ENCODE assay signal across 8 mouse cellular contexts in the genomic region with DNA sequence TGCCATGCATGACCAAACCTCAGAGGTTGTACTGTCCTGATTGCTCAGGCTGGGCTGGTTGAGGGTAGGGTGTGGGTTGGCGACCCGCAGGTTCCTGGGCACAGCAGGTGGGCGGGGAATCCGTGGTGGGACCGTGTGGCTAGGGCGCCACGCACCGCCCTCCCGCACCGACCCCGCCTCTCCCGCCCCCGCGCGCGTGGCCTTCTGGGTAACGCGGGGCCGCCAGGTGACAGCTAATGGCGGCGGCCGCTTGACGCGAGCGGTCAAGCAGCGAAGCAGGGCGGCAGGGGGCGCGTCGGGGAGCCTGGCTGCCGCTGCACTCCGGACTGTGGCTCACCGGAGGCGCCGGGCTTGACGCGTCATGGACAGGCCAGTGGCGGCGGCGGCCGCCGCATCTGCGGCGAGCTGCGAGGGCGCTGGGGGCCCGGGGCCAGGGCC. TPM values are rescaled to one million over a fixed set of nuclear protein-coding genes. Genes with fewer than 3 reads are reported as not detected.
A peak's percentile ranks its signal among the peaks of the same experiment; 100 is the strongest.
DNase-seq lines count a peak whose midpoint lies in the region; ATAC-seq lines count a peak whose summit lies in the region.

Gene Mtmr1, plus strand, starts transcription at position 207 of the 438 bp plus-strand sequence.

- no peaks in the 10 kb centered on the region for H3K27me3 ChIP-seq in heart, embryonic 10.5 days (ENCODE audit: insufficient read depth, poor library complexity, severe bottlenecking)
- no peaks in the 10 kb centered on the region for H3K27me3 ChIP-seq in kidney, embryonic 15.5 days
- no peaks in the 10 kb centered on the region for H3K27me3 ChIP-seq in liver, embryonic 11.5 days (replicated peaks; ENCODE audit: control insufficient read depth, insufficient read depth, low read length)
- H3K27me3 ChIP-seq in splenic B cell, adult 2 months (ENCODE audit: control insufficient read depth, insufficient read depth, low read length, poor library complexity, severe bottlenecking), result no peaks in the 10 kb centered on the region

- no peaks in the 10 kb centered on the region for H3K9me3 ChIP-seq in heart, embryonic 10.5 days
- no peaks in the 10 kb centered on the region for H3K9me3 ChIP-seq in kidney, embryonic 15.5 days (replicated peaks)
- no peaks in the 10 kb centered on the region for H3K9me3 ChIP-seq in liver, embryonic 11.5 days (ENCODE audit: control insufficient read depth, low read length)

- no peaks in the 10 kb centered on the region for H3K4me1 ChIP-seq in heart, embryonic 10.5 days
- no peaks in the 10 kb centered on the region for H3K4me1 ChIP-seq in kidney, embryonic 15.5 days
- no peaks in the 10 kb centered on the region for H3K4me1 ChIP-seq in liver, embryonic 11.5 days (replicated peaks; ENCODE audit: control insufficient read depth, insufficient read depth, low read length)

- H3K9ac ChIP-seq in kidney, embryonic 15.5 days, result peak within 1 kb of the TSS; percentile 50
- H3K9ac ChIP-seq in liver, embryonic 11.5 days (ENCODE audit: low read depth, low read length), result peak within 1 kb of the TSS; percentile 76

- DNase-seq in B cell, adult 2 months, result peak; percentile 83 to 84
- peak; percentile 82 for DNase-seq in brain, adult 2 months (ENCODE audit: low read depth, low spot score)
- DNase-seq in heart, embryonic 10.5 days (ENCODE audit: low spot score), result peak; percentile 80
- DNase-seq in liver, embryonic 11.5 days (ENCODE audit: low spot score), result peak; percentile 72
- peak; percentile 77 for DNase-seq in naive thymus-derived CD4-positive, alpha-beta T cell, adult 2 months (ENCODE audit: low read depth)
- DNase-seq in splenic B cell, adult 2 months (ENCODE audit: low read depth, low spot score), result peak; percentile 81

- 21% methylated on average over 42 of the region's 47 CpGs for WGBS in heart, embryonic 10.5 days
- WGBS in kidney, embryonic 15.5 days, result 25% methylated on average over 46 of the region's 47 CpGs
- WGBS in liver, embryonic 11.5 days, result 11% methylated on average over 41 of the region's 47 CpGs

- H3K4me3 ChIP-seq in heart, embryonic 10.5 days, result peak within 1 kb of the TSS; percentile 67
- H3K4me3 ChIP-seq in kidney, embryonic 15.5 days (replicated peaks), result peak within 1 kb of the TSS; percentile 63
- H3K4me3 ChIP-seq in liver, embryonic 11.5 days (ENCODE audit: low read depth, low read length), result peak within 1 kb of the TSS; percentile 71

- H3K36me3 ChIP-seq in heart, embryonic 10.5 days, result no peaks in the 10 kb centered on the region
- H3K36me3 ChIP-seq in kidney, embryonic 15.5 days, result no peaks in the 10 kb centered on the region
- no peaks in the 10 kb centered on the region for H3K36me3 ChIP-seq in liver, embryonic 11.5 days (ENCODE audit: control insufficient read depth, insufficient read depth, low read length)
- no peaks in the 10 kb centered on the region for H3K36me3 ChIP-seq in splenic B cell, adult 2 months (ENCODE audit: control insufficient read depth, insufficient read depth, low read length, poor library complexity, severe bottlenecking)

- H3K27ac ChIP-seq in heart, embryonic 10.5 days, result peak within 1 kb of the TSS; percentile 85
- H3K27ac ChIP-seq in kidney, embryonic 15.5 days, result peak within 1 kb of the TSS; percentile 73
- 0 out of 2 replicates have a peak within 1 kb of the TSS, but pooled peaks have one; percentile 25 for H3K27ac ChIP-seq in liver, embryonic 11.5 days (ENCODE audit: low read depth, low read length)

- peak; percentile 91 for ATAC-seq in erythroblast, adult 5-6 weeks (replicated peaks; ENCODE audit: low FRiP score, poor library complexity, severe bottlenecking)
- peak; percentile 97 for ATAC-seq in kidney, embryonic 15.5 days (replicated peaks; ENCODE audit: low FRiP score)
- ATAC-seq in liver, embryonic 11.5 days (replicated peaks; ENCODE audit: low FRiP score), result peak; percentile 81

- peak within 1 kb of the TSS; percentile 68 for H3K4me2 ChIP-seq in kidney, embryonic 15.5 days
- H3K4me2 ChIP-seq in liver, embryonic 11.5 days, result peak within 1 kb of the TSS; percentile 69

RNA-seq across cellular contexts. Expression of gene Mtmr1, which starts in this region (rescaled TPM):
- 8.2 and 53.0 TPM in 2 replicates for total RNA-seq in erythroblast, adult 5-6 weeks (2015; ENCODE audit: low replicate concordance)
- total RNA-seq in erythroblast, adult 5-6 weeks (2017; ENCODE audit: low replicate concordance), result 5.5 and 13.2 TPM in 2 replicates
- 7.1 and 8.9 TPM in 2 replicates for polyA plus RNA-seq in heart, embryonic 10.5 days (2016; fragmentation: Nextera tagmentation; extraction: Ambion mirVana)
- 8.7 and 9.3 TPM in 2 replicates for polyA plus RNA-seq in kidney, embryonic 15.5 days (2015; fragmentation: Nextera tagmentation; extraction: Ambion mirVana)
- polyA plus RNA-seq in liver, embryonic 11.5 days (2014; fragmentation: Nextera tagmentation; extraction: Ambion mirVana), result 10.4 and 14.5 TPM in 2 replicates

Comparison
In these comparisons a context has a peak if more than half of its experiments do, and no peak if none do; other contexts are left out.
1. Peak in every context shown above with its lines: DNase-seq, ATAC-seq, H3K4me3 ChIP-seq and H3K27ac ChIP-seq.
2. H3K27ac ChIP-seq: peak in every context shown above with its lines; median percentile 85 in heart, embryonic 10.5 days; 73 in kidney, embryonic 15.5 days; 25 in liver, embryonic 11.5 days.